Mouse (Mus musculus) kidney, postnatal 4 days (tissue): ENCODE measurements around the gene Pts.

Source experiments
- DNase-seq, 2 experiments: peaks; one replicate each; pipeline ENCODE4 v3.0.0; 2021; ENCODE audit warnings: mixed read lengths in 2 of 2

The Pts gene

DNA sequence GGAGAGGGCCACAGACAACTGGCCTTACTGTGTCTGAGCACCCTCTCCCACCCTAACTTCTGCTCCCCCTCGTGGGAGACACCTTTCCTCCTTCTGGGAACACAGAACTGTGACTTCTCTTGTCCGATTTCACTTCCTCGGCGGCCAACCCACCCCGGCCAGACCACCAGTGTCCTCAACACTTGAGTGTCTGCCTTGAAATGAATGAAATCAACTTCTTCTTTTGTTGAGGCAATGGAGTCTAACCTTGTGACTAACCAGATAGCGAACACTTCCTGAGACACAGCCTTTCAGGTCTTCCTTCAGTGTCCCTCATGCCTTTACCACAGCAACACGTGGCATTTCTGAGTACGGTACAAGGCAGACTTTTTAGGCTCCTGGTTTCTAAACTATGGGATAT lies 45.8 kb downstream of the Pts start:
- DNase-seq, result no peak

DNA sequence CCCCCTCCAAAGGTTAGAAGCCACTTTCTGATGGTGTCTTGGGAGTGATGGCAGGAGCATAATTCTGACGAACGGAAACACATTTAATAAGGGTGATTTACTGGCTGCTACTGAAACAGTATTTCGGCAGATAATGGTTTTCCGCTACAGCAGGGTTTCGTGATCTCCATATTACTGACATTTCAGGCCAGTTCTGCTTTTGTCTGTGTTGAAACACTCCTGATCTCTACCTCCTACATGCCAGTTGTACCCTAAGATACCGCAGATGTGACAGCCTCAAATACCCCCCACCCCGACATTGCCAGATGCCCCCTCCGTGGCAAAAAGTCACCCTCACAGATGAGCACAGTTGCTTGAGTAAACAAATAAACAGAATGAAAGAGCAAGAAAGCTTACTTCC lies 49.0 kb downstream of the Pts start:
- no peak for DNase-seq

DNA sequence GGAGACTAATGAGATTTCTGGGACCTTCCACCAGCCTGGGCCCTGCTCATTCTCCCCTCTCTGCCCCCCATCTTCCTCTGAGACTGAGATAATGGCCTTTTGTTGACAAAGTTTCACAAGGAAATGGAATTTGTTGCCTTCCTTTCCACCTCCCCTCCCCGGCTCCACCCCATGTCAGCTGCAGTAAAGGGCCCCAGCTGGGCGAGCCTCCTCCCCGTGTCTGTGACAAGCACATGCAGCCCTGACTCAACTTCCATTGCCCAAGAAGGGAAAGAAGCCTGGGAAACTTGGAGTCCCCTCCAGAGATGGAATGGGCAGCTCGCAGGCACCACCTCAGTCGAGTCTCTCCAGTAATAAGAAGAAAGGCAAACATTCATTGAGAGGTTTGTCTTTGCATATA lies 49.7 kb downstream of the Pts start:
- DNase-seq, result peak; percentile 59 to 63

DNA sequence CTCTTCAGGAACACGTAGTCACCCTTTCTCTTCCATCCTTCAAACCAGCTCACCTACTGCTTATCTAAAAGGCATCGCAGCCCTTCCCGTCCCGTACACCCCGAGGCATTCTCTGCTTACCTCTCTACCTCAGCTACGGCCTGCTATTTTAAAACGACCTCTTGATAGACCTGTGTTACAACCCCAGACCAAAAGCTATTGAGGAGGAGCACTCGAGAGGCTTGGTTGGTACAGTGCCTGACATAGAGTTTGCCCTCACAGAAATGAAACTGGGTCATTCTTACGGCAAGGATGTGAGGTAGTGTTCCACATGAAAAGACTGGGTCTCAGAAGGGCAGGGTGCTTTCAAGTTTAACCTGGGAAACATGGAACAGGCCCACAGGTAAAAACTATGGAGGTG lies 51.3 kb downstream of the Pts start:
- no peak for DNase-seq

GRCm38 (mm10) chr9:50476651-50477050 lies 51.9 kb downstream of the Pts start:
- no peak for DNase-seq

DNA sequence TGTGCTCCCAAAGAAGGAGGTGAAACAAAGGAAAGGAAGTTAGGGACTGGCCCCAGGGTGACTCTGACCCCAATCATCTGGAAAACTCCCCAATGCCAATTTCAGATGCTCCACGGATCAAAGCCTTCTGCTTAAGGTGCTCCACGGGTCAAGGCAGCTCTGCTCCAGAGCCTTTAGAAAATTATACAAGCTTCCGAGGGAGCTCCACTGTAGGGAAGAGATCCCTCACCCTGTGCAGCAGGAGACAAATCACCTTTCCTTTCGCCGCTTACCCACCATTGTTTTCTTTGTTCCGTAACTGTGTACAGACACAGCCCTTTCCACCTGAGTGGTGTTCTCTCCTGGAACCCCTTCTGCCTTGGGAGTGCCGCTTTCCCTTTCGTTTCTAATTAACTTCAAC lies 52.8 kb downstream of the Pts start:
- DNase-seq, result peak in 1 of 2 experiments; percentile 32

DNA sequence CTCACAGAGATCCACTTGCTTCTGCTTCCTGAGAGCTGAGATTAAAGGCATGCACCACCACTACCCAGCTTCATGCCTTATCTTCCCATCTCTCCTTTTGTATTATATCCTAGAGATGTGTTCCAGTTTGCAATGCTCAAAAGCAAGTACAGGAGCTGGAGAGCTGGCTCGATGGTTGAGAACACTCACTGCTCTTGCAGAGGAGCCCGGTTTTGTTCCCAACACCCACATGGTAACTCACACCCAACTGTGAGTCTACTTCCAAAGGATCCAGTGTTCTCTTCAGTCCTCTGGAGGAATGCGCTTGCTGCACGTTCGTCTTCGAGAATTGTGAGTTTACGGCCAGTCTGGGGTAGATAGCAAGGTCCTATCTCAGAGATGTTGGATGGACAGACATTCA lies 53.2 kb downstream of the Pts start:
- DNase-seq, result no peak
